Mouse (Mus musculus): ENCODE data around the gene Trp53i11. TPM values are rescaled to one million over a fixed set of nuclear protein-coding genes. Genes with fewer than 3 reads are reported as not detected.

Trp53i11 gene
- polyA plus RNA-seq, 1 experiment: 192 TPM

DNA sequence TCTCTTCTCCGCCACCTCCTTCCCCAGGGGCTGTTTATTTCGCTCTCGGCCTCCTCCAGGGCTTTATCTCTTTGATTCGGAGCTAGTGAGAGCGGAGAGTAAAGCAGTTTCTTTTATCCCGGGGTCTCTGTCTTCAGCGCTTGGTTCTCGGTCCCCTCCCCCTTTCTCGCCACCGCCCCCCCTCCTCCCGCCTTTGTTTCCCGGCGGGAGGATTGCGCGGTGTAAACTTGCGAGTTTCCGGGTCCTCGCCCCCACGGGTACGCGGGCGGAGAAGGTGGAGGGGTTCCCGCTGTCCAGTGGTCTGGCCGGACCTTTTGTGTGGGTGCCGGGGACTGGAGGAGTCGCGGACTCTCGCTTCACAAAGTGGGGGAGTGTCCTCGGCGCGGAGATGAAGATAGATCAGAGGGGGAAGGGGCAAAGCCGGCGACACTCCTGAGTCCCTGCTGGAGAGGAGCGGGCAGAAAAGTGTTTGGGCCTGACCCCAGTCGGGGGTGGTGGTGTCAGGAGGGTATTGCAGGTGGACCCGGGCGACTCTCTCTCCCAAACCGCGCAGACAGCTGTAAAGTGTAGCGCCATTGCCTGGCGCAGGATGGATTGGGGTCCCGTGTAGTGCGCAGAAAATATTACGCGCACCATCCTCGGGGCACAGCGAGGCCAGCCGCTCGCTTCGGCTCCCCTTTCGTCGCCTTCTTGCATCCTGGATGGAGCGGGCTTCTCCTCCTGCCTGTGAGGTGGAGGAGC lies 842 bp downstream of the Trp53i11 start:
- peak; percentile 64 for DNase-seq (ENCODE audit: low read depth)
- no peak for TF ChIP-seq POLR2A (IDR thresholded peaks at IDR 0.05; ENCODE audit: borderline replicate concordance, extremely low read depth, insufficient read depth, insufficient read length, poor library complexity, severe bottlenecking)
- TF ChIP-seq CTCF (IDR thresholded peaks at IDR 0.05; ENCODE audit: borderline replicate concordance, extremely low read depth, insufficient read depth, insufficient read length): no peak

DNA sequence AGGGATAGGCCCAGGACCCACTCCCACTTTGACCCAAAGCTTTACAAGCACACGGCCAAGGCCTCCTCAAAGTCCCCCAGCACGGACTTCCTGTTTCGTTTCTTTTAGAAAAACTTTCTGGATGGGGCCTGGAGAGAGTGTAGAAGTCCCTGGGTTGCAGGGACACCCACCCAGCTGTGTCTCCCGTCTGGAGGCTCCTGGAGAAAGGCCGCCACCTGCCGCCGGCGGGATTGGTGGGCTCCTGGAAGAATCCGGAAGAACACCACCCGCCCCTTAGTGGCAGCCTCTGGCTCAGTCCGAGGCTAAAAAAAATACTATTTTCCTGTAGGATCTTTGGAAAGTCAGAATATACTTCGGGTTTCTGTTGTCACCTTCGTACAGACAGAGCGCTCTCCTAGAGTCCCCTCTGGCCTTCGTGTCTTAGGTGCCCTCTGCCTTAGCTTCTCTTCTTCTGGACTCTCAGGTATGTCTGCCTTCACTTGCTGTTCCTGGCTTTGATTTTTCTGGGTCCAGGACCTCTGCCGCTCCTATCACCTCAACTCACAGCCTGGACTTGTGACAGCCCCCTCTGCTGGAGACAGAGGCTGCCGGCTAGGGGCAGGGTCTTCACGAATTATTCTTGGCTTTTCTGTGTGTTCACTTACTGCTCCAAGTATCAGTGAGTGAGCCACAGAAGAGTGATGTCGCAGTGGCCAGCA lies 1.6 kb downstream of the Trp53i11 start:
- TF ChIP-seq POLR2A (IDR thresholded peaks at IDR 0.05; ENCODE audit: borderline replicate concordance, extremely low read depth, insufficient read depth, insufficient read length, poor library complexity, severe bottlenecking) (no peak), CTCF (IDR thresholded peaks at IDR 0.05; ENCODE audit: borderline replicate concordance, extremely low read depth, insufficient read depth, insufficient read length) (peak; percentile 78)
- peak; percentile 84 for DNase-seq (ENCODE audit: low read depth)

DNA sequence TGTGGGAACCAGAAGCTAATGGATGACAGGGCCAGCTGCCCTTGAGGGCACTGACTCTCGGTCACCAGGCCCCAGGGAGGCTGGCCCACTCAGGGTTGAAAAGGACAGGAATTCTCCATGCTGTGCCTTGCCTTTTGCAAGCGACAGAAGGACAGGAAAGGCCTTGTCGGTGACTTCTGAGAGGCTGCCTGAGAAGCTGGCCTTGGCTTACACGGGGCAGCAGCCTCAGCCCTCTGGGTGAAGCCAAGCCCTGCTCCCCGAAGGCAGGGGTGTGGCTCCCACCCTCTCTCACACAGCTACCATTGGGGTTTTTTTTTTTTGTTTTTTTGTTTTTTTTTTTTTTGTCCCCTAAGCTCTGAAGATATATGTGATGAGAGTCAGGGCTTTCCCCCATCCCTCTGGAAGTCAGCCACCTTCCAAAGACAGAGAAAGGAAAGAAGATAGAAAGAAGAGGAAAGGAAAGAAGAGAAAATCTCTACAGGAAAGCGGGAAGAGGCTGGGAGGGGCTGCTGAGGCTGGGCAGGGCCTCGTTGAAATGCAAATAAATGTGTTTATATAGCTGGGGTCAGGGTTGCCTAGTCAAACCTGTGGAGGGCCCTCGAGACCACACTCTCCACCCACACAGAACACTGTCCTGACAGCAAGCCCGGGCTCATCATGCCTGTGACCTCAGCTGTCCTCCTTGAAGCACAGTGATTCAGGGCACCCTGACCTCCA lies 3.6 kb downstream of the Trp53i11 start:
- DNase-seq (ENCODE audit: low read depth): no peak
- no peak for TF ChIP-seq CTCF (IDR thresholded peaks at IDR 0.05; ENCODE audit: borderline replicate concordance, extremely low read depth, insufficient read depth, insufficient read length)

DNA sequence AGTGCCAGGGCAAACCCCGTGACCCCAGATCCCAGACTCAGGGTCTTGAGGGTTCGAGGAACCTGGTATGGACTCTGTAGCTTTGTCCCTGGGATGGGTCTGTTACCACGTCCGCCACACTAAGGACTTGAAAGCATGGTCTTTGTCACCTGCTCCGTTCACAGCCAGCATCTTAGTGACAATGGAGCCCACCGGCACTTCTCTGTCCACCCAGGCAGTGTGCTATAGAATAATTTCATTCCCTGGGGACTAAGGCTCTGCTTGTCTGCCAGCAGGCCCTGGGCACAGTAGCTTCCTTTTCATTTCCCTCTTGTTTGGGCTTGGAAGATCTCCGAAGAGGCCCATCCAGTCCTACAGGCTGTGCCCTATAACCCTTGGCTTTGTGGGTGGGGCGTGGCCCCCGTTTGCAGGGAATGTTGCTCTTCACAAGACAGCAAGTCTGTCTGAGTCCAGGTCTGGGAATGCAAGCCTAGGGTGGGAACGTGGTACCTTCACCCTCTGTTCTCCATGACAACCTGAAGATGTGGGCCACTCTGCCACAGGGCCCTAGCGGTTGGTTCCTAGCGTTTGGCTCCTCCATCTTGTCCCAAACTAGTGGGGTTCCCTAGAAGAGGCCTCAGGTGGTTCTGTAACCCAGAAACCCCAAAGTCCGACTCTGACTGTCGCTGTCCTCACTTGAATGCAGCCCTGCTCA lies 4.3 kb downstream of the Trp53i11 start:
- DNase-seq (ENCODE audit: low read depth): no peak
- TF ChIP-seq POLR2A (IDR thresholded peaks at IDR 0.05; ENCODE audit: borderline replicate concordance, extremely low read depth, insufficient read depth, insufficient read length, poor library complexity, severe bottlenecking) (no peak), CTCF (IDR thresholded peaks at IDR 0.05; ENCODE audit: borderline replicate concordance, extremely low read depth, insufficient read depth, insufficient read length) (no peak)

DNA sequence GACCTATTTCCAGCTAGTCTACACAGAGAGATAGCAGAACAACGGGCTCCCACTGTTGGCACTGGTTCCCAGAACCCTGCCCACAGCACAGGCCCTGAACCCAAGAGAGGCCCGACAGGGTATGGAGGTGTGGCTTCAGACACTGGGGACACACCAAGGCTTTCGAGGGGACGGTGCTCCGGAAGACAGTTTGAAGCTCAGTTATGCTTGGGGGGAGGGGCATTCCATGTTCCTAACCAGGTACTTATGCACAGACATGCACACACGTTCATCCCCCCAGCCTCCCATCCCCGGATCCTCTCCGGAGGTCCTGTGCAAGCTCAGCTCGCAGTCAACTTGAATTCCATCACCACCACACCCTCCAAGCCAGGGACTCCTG lies 4.8 kb downstream of the Trp53i11 start:
- TF ChIP-seq CTCF (IDR thresholded peaks at IDR 0.05; ENCODE audit: borderline replicate concordance, extremely low read depth, insufficient read depth, insufficient read length): no peak
- TF ChIP-seq POLR2A (IDR thresholded peaks at IDR 0.05; ENCODE audit: borderline replicate concordance, extremely low read depth, insufficient read depth, insufficient read length, poor library complexity, severe bottlenecking): no peak
- no peak for DNase-seq (ENCODE audit: low read depth)

DNA sequence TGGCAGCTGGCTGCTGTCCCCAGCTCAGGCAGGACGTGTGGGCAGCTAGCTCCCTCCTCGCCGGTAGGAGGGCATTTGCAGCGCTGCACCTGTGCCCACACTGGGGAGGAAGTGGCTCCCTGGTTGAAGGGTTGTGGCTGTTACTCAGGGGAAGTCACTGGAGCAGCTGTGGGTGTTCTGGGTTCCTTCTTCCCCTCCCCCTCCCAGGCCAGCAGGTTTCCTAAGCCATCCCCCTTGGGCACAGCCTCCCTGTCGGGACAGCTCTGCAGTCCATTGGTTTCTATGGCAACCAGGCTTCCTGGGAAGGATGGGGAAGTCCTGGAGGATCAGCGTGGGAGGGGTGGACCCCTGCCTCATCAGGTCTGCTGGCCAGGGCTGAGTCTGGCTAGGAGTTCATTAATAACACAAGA lies 5.3 kb downstream of the Trp53i11 start:
- TF ChIP-seq POLR2A (IDR thresholded peaks at IDR 0.05; ENCODE audit: borderline replicate concordance, extremely low read depth, insufficient read depth, insufficient read length, poor library complexity, severe bottlenecking) (no peak), CTCF (IDR thresholded peaks at IDR 0.05; ENCODE audit: borderline replicate concordance, extremely low read depth, insufficient read depth, insufficient read length) (no peak)
- DNase-seq (ENCODE audit: low read depth): peak; percentile 73

DNA sequence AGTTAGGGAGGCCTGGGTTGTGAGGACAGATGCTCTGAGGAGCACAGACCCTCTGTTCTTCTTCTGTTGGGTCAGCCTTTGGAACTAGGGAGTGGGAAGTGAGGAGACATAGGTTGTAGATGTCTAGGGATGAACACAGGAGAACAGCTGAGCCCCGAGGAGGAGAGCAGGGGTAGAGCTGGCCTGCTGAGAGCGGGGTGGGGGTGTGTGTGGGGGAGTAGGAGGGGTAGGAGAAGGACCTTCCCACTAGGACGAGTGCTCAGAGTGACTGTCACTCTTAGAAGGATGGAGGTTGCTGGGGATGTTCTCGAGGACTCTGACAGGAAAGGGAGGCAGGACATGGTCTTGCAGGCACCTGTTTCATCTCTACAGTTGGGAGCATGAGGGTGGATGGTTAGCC lies 6.5 kb downstream of the Trp53i11 start:
- no peak for DNase-seq (ENCODE audit: low read depth)
- TF ChIP-seq POLR2A (IDR thresholded peaks at IDR 0.05; ENCODE audit: borderline replicate concordance, extremely low read depth, insufficient read depth, insufficient read length, poor library complexity, severe bottlenecking) (no peak), CTCF (IDR thresholded peaks at IDR 0.05; ENCODE audit: borderline replicate concordance, extremely low read depth, insufficient read depth, insufficient read length) (no peak)

DNA sequence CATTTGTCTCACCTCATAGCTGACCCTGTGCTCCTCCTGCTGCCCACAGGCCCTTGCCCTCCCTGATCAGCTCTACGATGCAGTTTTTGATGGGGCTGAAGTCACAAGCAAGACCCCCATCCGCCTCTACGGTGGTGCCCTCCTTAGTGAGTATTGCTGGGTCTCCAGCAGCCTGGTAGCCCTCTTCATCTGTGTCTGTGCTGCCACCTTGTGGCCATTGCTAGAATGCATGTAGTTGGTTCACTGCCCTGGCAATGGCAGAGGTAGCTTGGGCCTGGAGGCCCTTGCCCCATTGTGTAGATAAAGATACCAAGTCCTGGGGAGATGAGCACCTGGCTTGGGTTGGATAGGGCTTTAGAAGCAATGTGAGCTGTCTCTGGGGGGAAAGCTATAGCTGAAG lies 11.5 kb downstream of the Trp53i11 start:
- DNase-seq (ENCODE audit: low read depth): peak; percentile 91

DNA sequence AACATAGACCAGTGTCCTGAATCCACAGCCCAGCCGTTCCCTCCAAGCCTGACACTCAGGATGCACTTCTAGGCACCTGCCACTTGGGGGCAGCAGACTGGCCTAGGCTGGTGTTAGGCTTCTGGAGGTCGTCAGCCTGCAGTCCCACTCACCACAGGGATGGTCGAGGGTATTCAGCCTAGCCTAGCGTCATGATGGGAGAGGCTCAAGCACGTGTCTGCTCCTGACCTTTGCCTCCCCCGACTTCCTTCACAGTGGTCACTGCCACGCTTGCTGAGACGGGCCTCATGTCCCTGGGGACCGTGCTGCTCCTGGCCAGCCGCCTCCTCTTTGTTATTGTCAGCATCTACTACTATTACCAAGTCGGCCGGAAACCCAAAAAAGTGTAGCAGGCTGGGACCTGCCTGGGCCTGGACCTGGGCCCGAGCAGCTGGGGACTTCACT lies 12.2 kb downstream of the Trp53i11 start:
- DNase-seq (ENCODE audit: low read depth): peak; percentile 66
- TF ChIP-seq POLR2A (IDR thresholded peaks at IDR 0.05; ENCODE audit: borderline replicate concordance, extremely low read depth, insufficient read depth, insufficient read length, poor library complexity, severe bottlenecking): no peak
- TF ChIP-seq CTCF (IDR thresholded peaks at IDR 0.05; ENCODE audit: borderline replicate concordance, extremely low read depth, insufficient read depth, insufficient read length): peak; percentile 94

More for the DNA sequence above, 11.5 kb downstream of the Trp53i11 start:
- TF ChIP-seq CTCF (IDR thresholded peaks at IDR 0.05; ENCODE audit: borderline replicate concordance, extremely low read depth, insufficient read depth, insufficient read length) (peak; percentile 91), POLR2A (IDR thresholded peaks at IDR 0.05; ENCODE audit: borderline replicate concordance, extremely low read depth, insufficient read depth, insufficient read length, poor library complexity, severe bottlenecking) (no peak)

DNA sequence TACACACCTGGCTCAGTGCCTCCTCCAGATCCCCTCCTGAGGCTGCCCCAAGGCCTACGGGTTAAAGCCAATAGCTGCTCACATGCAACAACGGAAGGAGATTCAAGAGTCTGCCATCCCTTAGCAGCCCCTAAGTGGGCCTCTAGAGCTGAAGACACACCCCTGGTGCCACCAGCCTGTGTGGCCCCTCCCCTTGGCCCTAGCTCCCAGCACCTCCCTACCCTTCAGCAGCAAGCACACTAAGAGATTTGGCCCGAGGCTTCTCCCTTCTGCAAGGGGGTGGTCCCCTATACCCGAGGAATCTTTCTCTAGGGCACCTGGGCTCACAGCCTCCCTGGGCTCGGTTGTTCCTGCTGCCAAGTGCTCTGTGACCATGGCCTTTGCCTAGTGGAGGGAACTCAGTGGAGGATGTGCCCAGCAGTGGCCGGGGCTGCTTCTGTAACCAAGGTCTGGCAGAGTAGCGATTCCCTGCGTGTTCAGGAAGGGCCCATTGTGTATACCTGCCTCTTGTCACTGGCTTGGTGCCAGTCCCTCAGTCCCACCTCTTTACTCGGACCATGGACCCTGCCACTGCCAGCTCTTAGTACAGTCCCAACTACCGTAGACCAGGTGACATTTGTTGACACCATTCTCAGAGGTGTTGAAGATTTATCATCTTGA lies 13.5 kb downstream of the Trp53i11 start:
- DNase-seq (ENCODE audit: low read depth): peak; percentile 49
- TF ChIP-seq POLR2A (IDR thresholded peaks at IDR 0.05; ENCODE audit: borderline replicate concordance, extremely low read depth, insufficient read depth, insufficient read length, poor library complexity, severe bottlenecking) (no peak), CTCF (IDR thresholded peaks at IDR 0.05; ENCODE audit: borderline replicate concordance, extremely low read depth, insufficient read depth, insufficient read length) (no peak)
